Mouse (Mus musculus) hindbrain, embryonic 15.5 days (tissue): ENCODE measurements at regions not wholly inside any gene's neighbourhood (a gene's known extent, or its start where the extent isn't known, plus 50 kb on each side); places are given as distances from the start of the nearest gene placed in this dataset.
A peak's percentile ranks its signal among the peaks of the same experiment; 100 is the strongest.
"Not testable (repeated sequence)": the region's sequence is repeated elsewhere in the genome, so short reads cannot be mapped to it uniquely, and the experiment has no call there.

Source experiments
- ATAC-seq: fragments of 200-750 bp; cut with Nextera tagmentation; 2 replicates; pipeline ENCODE4 v1.8.0; 2017; ENCODE audit warnings: low read depth, moderate number of reproducible peaks, moderate TSS enrichment; ENCODE audit not compliant: low FRiP score
- H3K27ac ChIP-seq: fragments of 300-500 bp; sonication (generic); replicated peaks from 2 replicates; pipeline ENCODE4 v1.5.1; 2015; ENCODE audit warnings: mild to moderate bottlenecking, inconsistent platforms
- H3K27me3 ChIP-seq: fragments of 300-500 bp; sonication (generic); 2 replicates; pipeline ENCODE4 v1.6.1; 2015; ENCODE audit warnings: control low read depth, inconsistent platforms
- H3K36me3 ChIP-seq: fragments of 300-500 bp; sonication (generic); 2 replicates; pipeline ENCODE4 v1.6.1; 2015; ENCODE audit warnings: control low read depth, inconsistent platforms
- H3K4me1 ChIP-seq: fragments of 300-500 bp; sonication (generic); replicated peaks from 2 replicates; pipeline ENCODE4 v1.6.1; 2015; ENCODE audit warnings: control low read depth, inconsistent platforms
- H3K4me2 ChIP-seq: fragments of 300-500 bp; sonication (generic); 2 replicates; pipeline ENCODE4 v1.6.1; 2015; ENCODE audit warnings: moderate library complexity, mild to moderate bottlenecking, inconsistent platforms
- H3K4me3 ChIP-seq: fragments of 300-500 bp; sonication (generic); 2 replicates; pipeline ENCODE4 v1.5.1; 2015; ENCODE audit warnings: mild to moderate bottlenecking, inconsistent platforms
- H3K9ac ChIP-seq: fragments of 300-500 bp; sonication (generic); 2 replicates; pipeline ENCODE4 v1.6.1; 2015; ENCODE audit warnings: inconsistent platforms
- H3K9me3 ChIP-seq: fragments of 300-500 bp; sonication (generic); 2 replicates; pipeline ENCODE4 v1.6.1; 2016; ENCODE audit warnings: control low read depth, inconsistent platforms
- WGBS: fragments of 180-500 bp; shearing (Covaris S2); methylation state at CpG from one replicate; pipeline ENCODE4 v1.1.7; 2015; 5-methylcytosine and 5-hydroxymethylcytosine counted together

DNA sequence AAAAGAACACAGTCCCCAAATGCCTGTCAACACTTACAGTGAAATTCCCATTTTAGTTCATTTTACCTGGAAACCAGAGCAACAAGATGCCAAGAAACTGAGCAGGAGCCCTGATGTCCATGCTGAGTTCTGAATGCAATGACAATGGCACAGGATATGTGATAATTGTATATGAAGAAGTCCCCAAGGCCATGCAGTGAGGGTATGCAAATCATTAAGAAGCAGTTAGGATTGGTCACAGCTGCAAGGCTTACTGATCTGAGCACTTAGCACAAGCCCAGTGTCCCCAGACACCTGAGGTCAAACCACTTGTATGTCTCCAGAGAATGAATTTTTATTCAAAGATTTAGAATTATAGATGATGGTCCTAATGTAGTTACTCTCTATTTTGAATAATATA, 419.0 kb upstream of the Tacstd2 start:
- H3K9me3 ChIP-seq, ATAC-seq, H3K4me1 ChIP-seq, H3K36me3 ChIP-seq, H3K27me3 ChIP-seq, H3K27ac ChIP-seq, H3K4me2 ChIP-seq, H3K9ac ChIP-seq, H3K4me3 ChIP-seq: not testable (repeated sequence)

DNA sequence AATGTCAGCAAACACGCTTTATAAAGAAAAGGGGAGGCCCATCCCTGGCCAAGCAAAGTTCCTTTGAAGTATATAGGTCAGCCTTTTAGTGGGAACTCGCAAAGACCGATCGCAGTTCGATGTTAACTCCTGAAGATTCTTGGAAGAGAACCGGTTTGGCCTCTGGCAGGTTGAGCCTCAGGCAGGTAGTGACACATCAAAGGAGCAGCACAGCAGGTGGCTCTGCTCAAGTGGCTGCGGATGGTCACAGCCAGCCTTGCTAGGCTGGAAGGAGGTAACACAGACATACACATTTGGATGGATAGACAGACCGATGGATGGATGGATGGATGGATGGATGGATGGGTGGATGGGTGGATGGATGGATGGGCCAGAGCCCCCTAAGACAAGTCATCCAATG, 395.9 kb upstream of the Tacstd2 start:
- not testable (repeated sequence) for H3K4me3 ChIP-seq, H3K4me1 ChIP-seq, H3K27ac ChIP-seq, H3K4me2 ChIP-seq, ATAC-seq, H3K9me3 ChIP-seq, H3K9ac ChIP-seq, H3K36me3 ChIP-seq, H3K27me3 ChIP-seq
- 51% methylated on average over 8 of the region's 8 CpGs for WGBS

DNA sequence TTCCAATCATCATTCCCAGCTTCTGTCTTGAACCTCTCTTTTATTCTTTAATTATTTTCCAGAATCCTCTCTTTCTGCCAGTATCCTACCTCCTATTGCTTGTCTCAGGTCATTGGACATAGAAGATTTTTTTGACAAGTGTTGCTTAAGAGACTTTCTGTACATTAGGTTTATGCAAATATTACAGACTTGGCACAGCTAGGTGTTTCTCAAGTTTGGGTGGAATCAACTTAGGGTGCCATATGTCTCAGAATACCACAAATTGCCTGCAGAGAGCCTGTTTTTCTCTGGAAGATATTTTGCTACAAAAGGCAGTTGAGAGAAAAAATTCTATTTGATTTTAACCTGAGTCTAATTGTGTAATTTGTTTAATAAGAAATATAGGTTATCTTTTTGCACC, 386.9 kb upstream of the Tacstd2 start:
- no peaks in the 10 kb centered on the region for H3K4me1 ChIP-seq
- no peak overlapping the region for H3K4me3 ChIP-seq
- no peaks in the 10 kb centered on the region for H3K36me3 ChIP-seq
- no peak for ATAC-seq
- no peak overlapping the region for H3K9ac ChIP-seq
- H3K27ac ChIP-seq, result no peak overlapping the region
- H3K4me2 ChIP-seq, result no peak overlapping the region
- H3K27me3 ChIP-seq, result no peaks in the 10 kb centered on the region
- H3K9me3 ChIP-seq, result no peaks in the 10 kb centered on the region

DNA sequence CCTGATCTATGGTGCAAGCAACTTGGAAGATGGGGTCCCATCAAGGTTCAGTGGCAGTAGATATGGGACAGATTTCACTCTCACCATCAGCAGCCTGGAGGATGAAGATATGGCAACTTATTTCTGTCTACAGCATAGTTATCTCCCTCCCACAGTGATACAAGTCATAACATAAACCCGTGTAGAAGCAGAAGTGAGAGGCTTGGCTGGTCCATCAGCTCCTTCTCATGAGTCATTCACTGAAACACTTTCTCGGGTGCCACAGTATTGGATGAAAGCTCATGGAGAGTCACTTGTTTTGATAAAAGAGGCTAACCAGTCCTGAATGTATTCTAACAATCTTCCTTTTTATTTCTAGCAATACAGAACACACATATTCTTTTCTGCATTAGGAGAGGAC, 378.3 kb upstream of the Tacstd2 start:
- no peak overlapping the region for H3K4me2 ChIP-seq
- no peak for ATAC-seq
- no peaks in the 10 kb centered on the region for H3K4me1 ChIP-seq
- no peaks in the 10 kb centered on the region for H3K9me3 ChIP-seq
- no peak overlapping the region for H3K9ac ChIP-seq
- H3K27ac ChIP-seq, result no peak overlapping the region
- 69% methylated on average over 2 of the region's 2 CpGs for WGBS
- H3K27me3 ChIP-seq, result no peaks in the 10 kb centered on the region
- no peaks in the 10 kb centered on the region for H3K36me3 ChIP-seq
- no peak overlapping the region for H3K4me3 ChIP-seq

DNA sequence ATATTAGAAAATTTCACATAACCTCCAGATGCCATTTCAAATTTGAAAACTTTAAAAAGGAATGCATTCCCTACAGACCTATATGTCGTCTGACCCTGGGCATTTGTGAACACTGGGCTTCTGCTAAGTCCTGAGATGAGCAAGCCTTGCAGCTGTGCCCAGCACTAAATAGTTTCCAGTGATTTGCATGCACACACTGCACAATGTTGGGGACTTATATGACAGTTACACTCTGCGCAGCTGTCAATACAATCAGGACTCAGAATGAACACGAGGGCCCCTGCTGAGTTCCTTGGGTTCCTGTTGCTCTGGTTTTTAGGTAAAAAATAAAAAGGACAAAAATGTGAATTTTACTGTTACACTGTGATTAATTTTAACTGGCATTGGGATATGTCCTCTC, 377.7 kb upstream of the Tacstd2 start:
- ATAC-seq, result no peak
- H3K9ac ChIP-seq, result no peak overlapping the region

DNA sequence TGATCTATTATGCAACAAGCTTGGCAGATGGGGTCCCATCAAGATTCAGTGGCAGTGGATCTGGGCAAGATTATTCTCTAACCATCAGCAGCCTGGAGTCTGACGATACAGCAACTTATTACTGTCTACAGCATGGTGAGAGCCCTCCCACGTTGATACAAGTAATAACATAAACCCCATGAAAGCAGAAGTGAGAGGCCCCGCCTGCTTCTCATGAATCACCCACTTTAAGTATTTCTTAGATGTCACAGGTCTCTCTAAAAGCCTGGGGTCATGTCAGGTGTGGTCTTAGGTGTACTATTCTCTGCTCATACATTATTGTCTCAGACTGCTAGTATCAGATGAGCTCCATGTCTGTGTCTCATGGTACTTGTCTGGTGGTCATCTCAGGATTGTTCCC, 360.9 kb upstream of the Tacstd2 start:
- WGBS, result 75% methylated on average over 3 of the region's 3 CpGs
- H3K4me1 ChIP-seq, result no peaks in the 10 kb centered on the region
- no peaks in the 10 kb centered on the region for H3K36me3 ChIP-seq
- H3K27ac ChIP-seq, result no peak overlapping the region
- H3K9ac ChIP-seq, result no peak overlapping the region
- H3K27me3 ChIP-seq, result no peaks in the 10 kb centered on the region
- no peaks in the 10 kb centered on the region for H3K9me3 ChIP-seq
- no peak overlapping the region for H3K4me3 ChIP-seq
- H3K4me2 ChIP-seq, result no peak overlapping the region
- ATAC-seq, result no peak

More for the DNA sequence above, 377.7 kb upstream of the Tacstd2 start:
- no peaks in the 10 kb centered on the region for H3K27me3 ChIP-seq
- no peak overlapping the region for H3K27ac ChIP-seq
- H3K9me3 ChIP-seq, result no peaks in the 10 kb centered on the region
- H3K4me1 ChIP-seq, result no peaks in the 10 kb centered on the region
- H3K36me3 ChIP-seq, result no peaks in the 10 kb centered on the region
- 74% methylated on average over 3 of the region's 3 CpGs for WGBS
- H3K4me2 ChIP-seq, result no peak overlapping the region
- no peak overlapping the region for H3K4me3 ChIP-seq

DNA sequence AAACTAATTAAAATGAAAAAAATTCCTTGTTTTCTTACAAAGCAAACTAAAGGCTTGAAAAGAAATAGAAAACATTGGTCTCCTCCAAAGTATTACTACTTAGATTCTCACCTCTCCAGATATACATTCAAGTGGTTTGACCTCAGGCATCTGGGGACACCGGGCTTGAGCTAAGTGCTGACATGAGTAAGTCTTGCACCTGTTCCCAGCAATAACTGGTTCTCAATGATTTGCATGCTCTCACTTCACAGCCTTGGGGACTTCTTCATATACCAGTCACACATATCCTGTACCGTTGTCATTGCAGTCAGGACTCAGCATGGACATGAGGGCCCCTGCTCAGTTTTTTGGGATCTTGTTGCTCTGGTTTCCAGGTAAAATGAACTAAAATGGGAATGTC, 360.3 kb upstream of the Tacstd2 start:
- no peaks in the 10 kb centered on the region for H3K36me3 ChIP-seq
- H3K27me3 ChIP-seq, result no peaks in the 10 kb centered on the region
- no peak overlapping the region for H3K4me2 ChIP-seq
- 94% methylated on average over 2 of the region's 2 CpGs for WGBS
- H3K9ac ChIP-seq, result no peak overlapping the region
- H3K4me3 ChIP-seq, result no peak overlapping the region
- no peaks in the 10 kb centered on the region for H3K4me1 ChIP-seq
- no peaks in the 10 kb centered on the region for H3K9me3 ChIP-seq
- no peak for ATAC-seq
- no peak overlapping the region for H3K27ac ChIP-seq

DNA sequence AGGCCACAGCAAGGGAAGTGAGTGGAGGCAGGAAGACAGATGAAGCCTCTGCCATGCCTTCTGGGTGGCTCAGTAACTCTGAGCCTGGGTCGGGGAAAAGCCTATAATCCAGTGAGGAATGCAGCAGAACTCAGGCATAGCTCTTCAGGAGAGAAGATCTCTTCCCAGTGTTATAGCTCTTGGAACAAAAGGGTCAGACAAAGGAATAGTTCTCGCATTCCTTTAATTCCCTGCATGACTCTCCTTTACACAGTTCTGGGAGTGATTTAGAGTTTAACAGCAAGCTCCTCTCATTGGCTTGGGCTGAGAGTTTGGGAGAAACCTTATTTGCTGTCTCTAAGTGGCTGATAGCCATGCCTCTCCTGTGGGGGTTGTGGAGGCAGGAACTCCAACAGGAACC, 352.0 kb upstream of the Tacstd2 start:
- H3K36me3 ChIP-seq, result no peaks in the 10 kb centered on the region
- no peak overlapping the region for H3K4me3 ChIP-seq
- no peak for ATAC-seq

DNA sequence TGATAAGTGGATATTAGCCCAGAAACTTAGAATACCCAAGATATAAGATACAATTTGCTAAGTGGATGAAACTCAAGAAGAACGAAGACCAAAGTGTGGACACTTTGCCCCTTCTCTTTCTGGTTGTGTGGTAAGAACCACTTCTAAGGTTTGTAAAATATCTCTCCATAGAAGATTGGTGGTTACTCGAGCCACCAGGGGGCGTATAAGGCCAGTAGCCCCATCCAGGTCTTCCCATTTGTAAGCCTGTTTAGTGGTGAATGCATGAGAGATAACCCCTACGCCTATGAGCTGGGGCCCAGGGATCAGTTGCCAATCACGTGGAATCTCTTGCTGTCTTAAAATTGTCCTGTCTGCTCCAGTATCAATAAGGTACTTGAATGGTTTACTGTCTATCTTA, 349.3 kb upstream of the Tacstd2 start:
- Histone ChIP-seq H3K9ac (no peak overlapping the region), H3K36me3 (no peaks in the 10 kb centered on the region), H3K4me1 (no peaks in the 10 kb centered on the region), H3K4me3 (no peak overlapping the region), H3K9me3 (no peaks in the 10 kb centered on the region), H3K27ac (no peak overlapping the region), H3K27me3 (no peaks in the 10 kb centered on the region), H3K4me2 (no peak overlapping the region)
- 90% methylated on average over 5 of the region's 5 CpGs for WGBS
- ATAC-seq, result no peak

More for the DNA sequence above, 352.0 kb upstream of the Tacstd2 start:
- H3K4me2 ChIP-seq, result no peak overlapping the region
- H3K27ac ChIP-seq, result no peak overlapping the region
- no peak overlapping the region for H3K9ac ChIP-seq
- 58% methylated on average over 2 of the region's 2 CpGs for WGBS
- no peaks in the 10 kb centered on the region for H3K9me3 ChIP-seq
- H3K4me1 ChIP-seq, result no peaks in the 10 kb centered on the region
- H3K27me3 ChIP-seq, result no peaks in the 10 kb centered on the region

DNA sequence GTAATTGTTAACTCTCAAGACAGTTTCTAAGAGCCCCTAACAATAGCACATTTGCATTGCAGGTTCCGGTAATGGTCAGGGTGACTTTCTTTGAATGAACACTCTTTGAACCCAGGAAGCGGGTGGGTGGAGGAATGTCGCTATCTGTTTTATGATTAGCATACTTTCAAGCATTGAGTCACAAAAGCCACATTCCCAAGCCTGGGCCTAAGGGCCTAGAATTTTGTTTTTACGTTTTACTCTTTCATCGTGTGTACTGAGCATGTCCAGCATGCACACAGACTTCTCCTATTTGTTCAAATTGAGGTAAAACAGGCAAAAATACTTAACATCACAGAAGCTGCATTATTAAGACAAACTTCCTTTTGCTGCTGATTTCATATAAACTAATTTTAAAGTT, 345.9 kb upstream of the Tacstd2 start:
- not testable (repeated sequence) for H3K4me2 ChIP-seq, H3K27ac ChIP-seq, H3K4me1 ChIP-seq, ATAC-seq, H3K9ac ChIP-seq, H3K27me3 ChIP-seq, H3K9me3 ChIP-seq, H3K36me3 ChIP-seq, H3K4me3 ChIP-seq
- WGBS, result 91% methylated on average over 5 of the region's 5 CpGs

DNA sequence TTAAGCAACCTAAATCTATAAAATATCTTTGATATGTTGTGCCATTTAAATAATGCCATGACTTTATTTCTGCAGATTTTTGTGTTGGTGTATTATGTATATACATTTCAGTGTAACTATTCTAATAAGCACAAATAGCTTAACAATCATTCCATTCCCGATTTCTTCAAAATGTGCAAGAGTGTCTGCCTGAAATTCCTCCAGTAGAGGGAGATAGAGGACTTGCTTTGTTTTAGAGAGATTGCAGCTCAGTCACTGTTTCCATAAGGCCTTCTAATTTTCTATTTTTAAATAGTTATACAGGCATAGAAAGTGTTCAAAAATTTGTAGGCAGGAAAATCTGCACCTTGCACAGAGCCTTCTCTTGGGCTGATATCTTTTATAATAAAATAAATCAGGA, 322.3 kb upstream of the Tacstd2 start:
- peak; percentile 72; the same call in 1 of the 2 replicates for ATAC-seq

DNA sequence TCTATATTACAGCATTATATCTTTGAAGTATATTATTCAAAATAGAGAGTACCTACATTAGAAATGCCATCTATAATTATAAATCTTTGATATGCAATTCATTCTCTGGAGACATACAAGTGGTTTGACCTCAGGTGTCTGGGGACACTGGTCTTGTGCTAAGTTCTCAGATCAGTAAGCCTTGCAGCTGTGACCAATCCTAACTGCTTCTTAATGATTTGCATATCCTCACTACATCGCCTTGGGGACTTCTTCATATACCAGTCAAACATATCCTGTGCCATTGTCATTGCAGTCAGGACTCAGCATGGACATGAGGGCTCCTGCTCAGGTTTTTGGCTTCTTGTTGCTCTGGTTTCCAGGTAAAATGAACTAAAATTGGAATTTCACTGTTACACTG, 303.9 kb upstream of the Tacstd2 start:
- H3K9ac ChIP-seq, H3K4me1 ChIP-seq, H3K36me3 ChIP-seq, H3K4me2 ChIP-seq, H3K4me3 ChIP-seq, ATAC-seq, H3K27me3 ChIP-seq, H3K9me3 ChIP-seq, H3K27ac ChIP-seq: not testable (repeated sequence)
- 72% methylated on average over 1 of the region's 1 CpGs for WGBS

More for the DNA sequence above, 322.3 kb upstream of the Tacstd2 start:
- not testable (repeated sequence) for H3K4me2 ChIP-seq, H3K9me3 ChIP-seq, H3K36me3 ChIP-seq, H3K4me1 ChIP-seq, H3K4me3 ChIP-seq, H3K27me3 ChIP-seq, H3K9ac ChIP-seq, H3K27ac ChIP-seq
- whole genome bisulfite sequencing, result 17% methylated on average over 1 of the region's 1 CpGs

DNA sequence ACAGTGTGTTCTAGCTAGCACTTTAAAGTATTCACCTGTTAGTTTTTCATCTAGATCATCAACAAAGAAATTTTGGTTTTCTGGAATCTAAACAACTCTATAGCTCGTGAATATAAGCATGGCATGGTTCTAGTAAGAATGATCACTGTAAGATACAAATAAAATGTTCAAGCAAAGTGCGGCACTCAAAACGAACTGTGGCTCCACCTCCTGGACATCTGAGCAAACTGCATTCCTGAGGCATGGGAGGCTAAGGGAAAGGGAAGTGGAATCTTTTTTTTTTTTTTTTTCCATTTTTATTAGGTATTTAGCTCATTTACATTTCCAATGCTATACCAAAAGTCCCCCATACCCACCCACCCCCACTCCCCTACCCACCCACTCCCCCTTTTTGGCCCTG, 276.9 kb upstream of the Tacstd2 start:
- not testable (repeated sequence) for H3K9me3 ChIP-seq, H3K9ac ChIP-seq, H3K4me2 ChIP-seq, H3K36me3 ChIP-seq, ATAC-seq, H3K27me3 ChIP-seq, H3K27ac ChIP-seq, H3K4me3 ChIP-seq, H3K4me1 ChIP-seq
- WGBS, result 14% methylated on average over 3 of the region's 3 CpGs

DNA sequence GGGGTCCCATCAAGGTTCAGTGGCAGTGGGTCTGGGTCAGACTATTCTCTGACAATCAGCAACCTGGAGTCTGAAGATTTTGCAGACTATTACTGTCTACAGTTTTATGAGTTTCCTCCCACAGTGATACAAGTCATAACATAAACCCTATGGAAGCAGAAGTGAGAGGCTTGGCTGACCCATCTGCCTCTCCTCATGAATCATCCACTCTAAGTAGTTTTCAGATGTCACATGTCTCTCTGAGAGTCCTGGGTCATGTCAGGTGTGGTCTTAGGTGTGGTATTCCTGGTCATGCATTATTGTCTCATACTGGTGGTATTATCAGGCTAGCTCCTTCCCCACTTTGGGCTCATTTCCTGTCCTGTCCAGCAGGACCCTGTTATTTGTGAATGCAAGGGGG, 255.8 kb upstream of the Tacstd2 start:
- no peaks in the 10 kb centered on the region for H3K27me3 ChIP-seq
- ATAC-seq, result no peak
- H3K4me3 ChIP-seq, result no peak overlapping the region

More for the DNA sequence above, 255.8 kb upstream of the Tacstd2 start:
- Histone ChIP-seq H3K9ac (no peak overlapping the region), H3K4me2 (no peak overlapping the region), H3K27ac (no peak overlapping the region), H3K4me1 (no peaks in the 10 kb centered on the region), H3K9me3 (no peaks in the 10 kb centered on the region), H3K36me3 (no peaks in the 10 kb centered on the region)
